In genomic region chr16:11461612-11462011, GRCm38 (mm10) we compare ENCODE assay signal across 8 mouse cellular contexts.
DNase-seq lines count a peak whose midpoint lies in the region; ATAC-seq lines count a peak whose summit lies in the region.

No protein-coding gene starts in this region.

- H3K36me3 ChIP-seq in heart, embryonic 15.5 days: no peaks in the 10 kb centered on the region
- peaks cover 3% of the 10 kb centered on the region; the same call in 1 of the 2 replicates for H3K36me3 ChIP-seq in forebrain, embryonic 16.5 days (ENCODE audit: control insufficient read depth, insufficient read depth)

- peaks cover 29% of the 10 kb centered on the region for H3K4me1 ChIP-seq in heart, embryonic 15.5 days (replicated peaks)
- no peaks in the 10 kb centered on the region for H3K4me1 ChIP-seq in forebrain, embryonic 16.5 days (replicated peaks; ENCODE audit: control insufficient read depth, insufficient read depth, low read length)

- peak overlapping the region; percentile 93 for H3K27ac ChIP-seq in heart, embryonic 15.5 days
- H3K27ac ChIP-seq in forebrain, embryonic 16.5 days (ENCODE audit: low read length): no peak overlapping the region

- 13% methylated on average over 7 of the region's 7 CpGs for WGBS in heart, embryonic 15.5 days
- WGBS in forebrain, embryonic 16.5 days: 80% methylated on average over 7 of the region's 7 CpGs

- peak overlapping the region; percentile 44 for H3K4me2 ChIP-seq in heart, embryonic 15.5 days
- no peak overlapping the region for H3K4me2 ChIP-seq in forebrain, embryonic 16.5 days (ENCODE audit: low read length)

- peak; percentile 68 for DNase-seq in left cerebral cortex, adult 11 months (ENCODE audit: low spot score)
- no peak for DNase-seq in left cerebral cortex, postnatal 4 days
- DNase-seq in cerebellum, postnatal 25 days: peak; percentile 53 to 63
- DNase-seq in left cerebral cortex, postnatal 25 days (ENCODE audit: low spot score in 2 of 2): peak; percentile 79 to 95
- no peak for DNase-seq in ovary, postnatal 36 days (ENCODE audit: low spot score)

- H3K4me3 ChIP-seq in heart, embryonic 15.5 days: peak overlapping the region; percentile 10; the same call in 1 of the 2 replicates
- H3K4me3 ChIP-seq in forebrain, embryonic 16.5 days (replicated peaks; ENCODE audit: low read length): no peak overlapping the region

- H3K27me3 ChIP-seq in heart, embryonic 15.5 days: no peaks in the 10 kb centered on the region
- no peaks in the 10 kb centered on the region for H3K27me3 ChIP-seq in forebrain, embryonic 16.5 days (replicated peaks; ENCODE audit: control insufficient read depth, insufficient read depth, low read length)

- intact Hi-C loops in left cerebral cortex, postnatal 4 days (cut with DNase I): no loop called here
- intact Hi-C loops in left cerebral cortex, postnatal 25 days (cut with DNase I): loop anchor here (1.0 kb wide), 1 partner anchor 66 kb away; no protein-coding TSS in a partner anchor

- peak; percentile 87 for ATAC-seq in heart, embryonic 15.5 days (replicated peaks; ENCODE audit: insufficient number of reproducible peaks, insufficient read depth, low FRiP score, low read depth)
- ATAC-seq in megakaryocyte-erythroid progenitor cell, adult 5-6 weeks (replicated peaks; ENCODE audit: low FRiP score, low TSS enrichment, poor library complexity, severe bottlenecking): peak; percentile 82
- no peak for ATAC-seq in forebrain, embryonic 16.5 days

- 0 out of 2 replicates have a peak overlapping the region, but pooled peaks have one; percentile 21 for H3K9ac ChIP-seq in heart, embryonic 15.5 days
- H3K9ac ChIP-seq in forebrain, embryonic 16.5 days (replicated peaks; ENCODE audit: low read depth, low read length): no peak overlapping the region

- no peaks in the 10 kb centered on the region for H3K9me3 ChIP-seq in heart, embryonic 15.5 days (replicated peaks)
- H3K9me3 ChIP-seq in forebrain, embryonic 16.5 days (ENCODE audit: control insufficient read depth, low read length): no peaks in the 10 kb centered on the region

Comparison
In these comparisons a context has a peak if more than half of its experiments do, and no peak if none do; other contexts are left out.
1. DNase-seq: peak in left cerebral cortex, adult 11 months (single experiment), cerebellum, postnatal 25 days (2 of 2) and left cerebral cortex, postnatal 25 days (2 of 2); none in left cerebral cortex, postnatal 4 days (single experiment) and ovary, postnatal 36 days (single experiment).